Mouse (Mus musculus): Measurements from ENCODE around the gene Srrt. TPM values are rescaled to one million over a fixed set of nuclear protein-coding genes. Genes with fewer than 3 reads are reported as not detected.

The Srrt gene
- 401 to 449 TPM (median 426 TPM) in 4 replicates for total RNA-seq (2023; ENCODE audit: inconsistent age)

GRCm38 (mm10) chr5:137307071-137307912 lies at the start of gene Srrt:
Gene Srrt, minus strand, starts transcription at chr5:137307674.

DNA sequence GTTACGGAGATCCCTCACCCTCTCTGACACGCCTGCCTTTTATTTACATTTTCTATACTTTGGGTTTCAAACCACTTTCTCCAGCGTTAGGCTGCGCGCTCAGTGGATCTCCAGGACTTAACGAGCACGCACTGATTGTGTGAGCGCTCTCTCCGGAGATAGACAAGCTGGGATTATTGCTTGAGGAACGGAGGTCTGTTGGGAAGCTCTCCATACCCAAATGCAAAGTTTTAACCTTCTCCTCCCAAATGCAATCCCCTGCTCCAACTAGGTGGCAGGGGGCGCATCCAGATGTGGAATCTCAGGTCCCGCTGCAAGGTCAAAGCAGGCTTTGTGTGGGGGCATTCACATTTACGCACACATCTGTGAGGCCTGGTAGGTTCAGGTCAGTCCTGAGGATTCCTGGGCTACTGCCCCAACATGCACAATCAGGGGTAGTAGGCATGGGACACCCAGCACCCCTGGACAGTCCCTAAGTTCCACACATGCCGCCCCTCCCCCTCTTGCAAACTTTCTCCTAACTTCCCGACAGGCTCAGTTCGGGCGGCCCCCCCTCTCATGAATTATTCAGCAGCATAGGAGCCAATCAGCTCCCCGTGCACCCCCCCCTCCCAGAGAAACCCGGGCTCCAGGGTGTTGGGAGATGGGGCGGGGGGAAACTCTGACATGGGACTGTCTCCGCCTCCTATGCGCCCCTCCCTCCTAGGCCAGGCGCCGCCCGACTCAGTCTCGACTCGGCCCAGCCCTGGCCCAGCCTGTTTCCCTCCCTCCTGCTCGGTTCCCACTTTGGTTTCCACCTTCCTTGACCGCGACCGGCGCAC lies 42.1 kb upstream of the Srrt start, which contains the start of gene Ephb4:
Gene Ephb4 (plus strand): TSS at position 726 of the 821 bp plus-strand sequence.

DNA sequence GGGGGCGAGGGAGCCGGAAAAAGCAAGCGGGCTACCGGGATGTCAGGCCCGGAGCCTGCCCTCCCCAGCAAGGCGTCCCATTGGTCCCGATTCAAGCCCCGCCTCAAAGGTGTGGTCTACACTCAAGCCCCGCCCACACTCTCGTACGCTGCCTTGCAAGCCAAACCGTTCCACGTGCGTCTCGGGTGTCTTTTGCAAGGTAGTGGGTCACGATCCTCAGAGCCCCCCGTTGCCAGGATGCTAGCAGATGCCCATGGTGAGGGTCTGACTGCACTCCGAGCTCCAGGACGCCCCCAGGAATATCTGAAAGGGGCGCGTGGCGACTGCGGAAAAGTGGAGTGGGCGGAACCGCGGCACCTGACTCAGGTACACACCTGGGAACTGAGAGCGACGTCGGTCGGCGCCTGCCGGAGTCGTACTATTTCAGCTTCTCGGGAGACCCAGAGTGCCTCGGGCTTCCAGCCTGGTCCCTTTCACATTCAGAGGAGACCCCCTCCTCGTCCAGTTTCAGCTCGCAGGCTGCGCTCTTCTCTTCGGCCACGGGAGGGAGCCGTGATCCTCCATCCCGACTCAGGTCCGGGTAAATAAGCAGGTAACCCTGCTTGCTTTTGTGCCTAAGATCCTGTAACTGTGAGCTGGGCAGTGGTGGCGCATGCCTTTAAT lies 26.2 kb upstream of the Srrt start, which contains the start of gene Slc12a9:
Gene Slc12a9 (minus strand): TSS at position 86 of the 663 bp plus-strand sequence.

DNA sequence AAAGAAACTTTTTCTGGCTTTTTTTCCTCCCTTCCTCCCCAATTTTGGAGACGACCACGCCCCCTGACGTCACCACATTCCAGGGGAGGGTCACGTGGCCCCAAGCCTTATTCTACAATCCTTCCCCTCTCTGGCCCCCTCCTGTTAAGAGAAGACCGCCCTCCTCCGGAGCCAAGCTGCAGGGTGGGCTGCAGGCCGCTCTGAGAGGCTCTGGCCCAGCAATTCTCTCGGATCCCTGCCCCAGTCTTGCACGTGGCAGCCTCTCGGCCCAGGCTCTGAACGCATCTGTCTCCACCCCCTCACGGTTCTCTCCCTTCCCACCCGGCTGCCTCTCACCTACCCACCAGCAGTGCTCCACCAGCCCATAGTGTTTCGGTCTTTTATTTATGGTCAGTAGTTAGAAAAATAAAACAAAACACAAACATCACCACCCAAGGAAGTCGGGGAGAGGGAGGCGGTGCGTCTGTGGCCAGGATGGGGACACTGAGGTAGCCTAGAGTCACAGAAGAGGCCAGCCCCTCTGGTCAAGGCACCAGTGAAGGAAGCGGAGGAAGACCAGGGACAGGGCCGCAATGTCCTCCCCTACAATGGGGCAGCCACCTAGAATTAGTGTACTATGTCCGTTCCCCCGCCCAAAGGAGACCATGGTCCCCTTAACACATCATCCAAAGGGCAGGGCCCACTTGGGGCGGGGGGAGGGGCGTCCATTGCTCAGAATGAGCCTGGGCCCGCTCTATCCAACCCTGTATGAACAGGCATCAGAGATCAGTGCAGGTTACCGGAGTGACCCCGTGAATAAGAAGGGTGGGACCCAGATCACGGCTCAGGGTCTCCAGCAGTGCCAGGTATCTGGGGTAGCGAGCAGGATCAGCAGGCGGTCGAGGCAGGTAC lies 7.0 kb upstream of the Srrt start, which contains the start of gene Trip6:
Gene Trip6 (minus strand): TSS at position 212 of the 891 bp plus-strand sequence.

DNA sequence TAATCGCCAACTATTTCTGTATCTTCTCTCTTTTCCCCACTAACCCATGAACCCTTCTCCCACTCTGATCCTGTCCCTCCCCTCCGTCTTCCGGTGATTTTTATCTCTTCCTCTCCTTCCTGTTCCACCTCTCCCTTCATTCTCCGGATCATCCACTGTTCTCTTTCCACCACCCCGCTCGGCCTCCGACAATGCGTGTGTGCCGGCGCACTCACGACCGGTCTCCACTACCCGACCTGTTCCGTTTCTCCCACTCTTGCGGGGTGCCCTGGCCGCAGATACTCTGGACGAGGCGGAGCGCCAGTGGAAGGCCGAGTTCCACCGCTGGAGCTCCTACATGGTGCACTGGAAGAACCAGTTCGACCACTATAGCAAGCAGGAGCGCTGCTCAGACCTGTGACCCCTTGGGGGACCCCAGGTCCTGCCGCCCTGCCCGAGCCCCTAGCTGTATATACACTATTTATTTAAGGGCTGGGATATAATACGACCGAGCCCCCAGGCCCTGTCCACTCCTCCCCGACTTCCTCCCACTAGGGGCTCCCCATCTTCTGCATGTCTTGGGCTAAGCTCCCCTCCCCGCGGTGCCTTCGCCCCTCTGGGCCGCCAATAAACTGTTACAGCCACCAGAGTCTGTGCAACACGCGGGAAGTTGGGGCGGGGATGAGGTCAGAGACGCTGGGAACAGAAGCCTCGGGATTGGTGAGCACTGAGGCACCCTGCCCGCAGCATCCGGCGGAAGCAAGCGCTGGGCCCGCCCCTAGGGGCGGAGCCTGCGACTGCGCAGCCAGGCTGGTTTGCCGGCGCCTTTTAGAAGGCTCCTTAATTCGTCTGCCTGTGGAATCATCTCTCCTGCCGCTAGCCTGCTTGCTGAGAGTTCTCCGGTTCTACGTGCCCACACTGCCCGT lies 13.4 kb downstream of the Srrt start, which contains the start of gene Ufsp1:
Gene Ufsp1 (plus strand): TSS at position 791 of the 905 bp plus-strand sequence.

DNA sequence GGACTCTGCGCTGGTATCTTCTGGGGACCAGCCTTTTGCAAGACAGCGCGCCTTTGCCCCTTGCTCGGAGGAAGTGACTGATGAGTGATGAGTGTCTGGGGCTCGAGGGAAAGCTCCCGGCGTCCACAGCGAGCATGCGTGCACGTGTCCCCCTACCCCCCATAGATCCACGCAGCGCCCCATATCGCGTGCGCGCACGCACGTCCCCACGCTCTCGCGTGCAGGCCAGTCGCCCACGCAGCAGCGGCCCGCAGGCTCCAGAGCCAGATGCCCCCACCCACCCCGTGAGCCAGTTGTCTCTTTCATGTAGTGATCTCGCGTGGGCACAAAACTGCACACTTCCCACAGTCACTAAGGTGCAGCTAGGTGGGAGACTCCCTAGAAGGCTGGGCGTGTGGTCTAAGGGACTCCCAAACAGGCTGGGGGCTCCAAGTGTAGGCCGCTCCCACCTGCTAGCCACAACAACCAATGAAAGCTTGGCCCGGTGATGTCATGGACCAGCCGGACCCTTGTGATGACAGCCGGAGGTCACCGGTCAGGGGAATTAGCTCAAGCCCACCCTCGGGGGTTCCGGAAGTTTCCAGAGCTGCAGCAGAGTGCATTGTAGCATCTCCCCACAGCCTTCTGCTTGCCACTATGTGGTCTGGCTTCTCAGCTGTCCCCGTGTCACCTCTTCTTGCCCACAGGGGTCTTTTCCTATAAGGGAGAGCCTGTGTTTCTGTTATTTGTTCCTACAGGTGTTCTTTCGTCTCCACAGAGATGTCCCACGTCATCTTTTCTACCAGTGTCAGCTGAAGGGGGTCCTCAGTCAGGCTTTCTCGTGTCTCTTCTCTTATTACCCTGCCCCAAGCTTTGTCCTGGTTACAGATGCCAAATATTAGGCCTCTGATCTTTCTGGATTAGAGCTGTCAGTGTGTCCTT lies 20.2 kb downstream of the Srrt start, which contains the start of gene Ache:
Gene Ache (plus strand): TSS at position 488 of the 921 bp plus-strand sequence.

Other genes starting within 250 kb of the Srrt start
- gene Serpine1, start 235.4 kb downstream of the Srrt start, total RNA-seq (2023; ENCODE audit: inconsistent age) = not detected in 4 replicates
- 58.3 to 72.3 TPM (median 64.2 TPM) in 4 replicates for gene Trim56, start 191.5 kb downstream of the Srrt start, total RNA-seq (2023; ENCODE audit: inconsistent age)
- gene Muc3, start 158.4 kb downstream of the Srrt start, total RNA-seq (2023; ENCODE audit: inconsistent age) = not detected in 4 replicates
- gene Muc3a, start 95.3 kb downstream of the Srrt start, total RNA-seq (2023; ENCODE audit: inconsistent age) = 10.4 to 13.8 TPM (median 11.2 TPM) in 4 replicates
- gene Ache, start 20.2 kb downstream of the Srrt start, total RNA-seq (2023; ENCODE audit: inconsistent age) = 0.32 to 0.48 TPM (median 0.41 TPM) in 4 replicates
- gene Ufsp1, start 13.0 kb downstream of the Srrt start, total RNA-seq (2023; ENCODE audit: inconsistent age) = 0.51 to 2.0 TPM (median 1.1 TPM) in 4 replicates
- 7.3 to 8.7 TPM (median 8.2 TPM) in 4 replicates for gene Trip6, start 6.7 kb upstream of the Srrt start, total RNA-seq (2023; ENCODE audit: inconsistent age)
- gene Slc12a9, start 25.9 kb upstream of the Srrt start, total RNA-seq (2023; ENCODE audit: inconsistent age) = 19.7 to 22.5 TPM (median 20.8 TPM) in 4 replicates
- gene Ephb4, start 42.4 kb upstream of the Srrt start, total RNA-seq (2023; ENCODE audit: inconsistent age) = not detected in 4 replicates
- gene Zan, start 169.4 kb upstream of the Srrt start, total RNA-seq (2023; ENCODE audit: inconsistent age) = not detected in 4 replicates
- 30.1 to 38.1 TPM (median 33.0 TPM) in 4 replicates for gene Pop7, start 194.8 kb upstream of the Srrt start, total RNA-seq (2023; ENCODE audit: inconsistent age)
- 114 to 121 TPM (median 115 TPM) in 4 replicates for gene Gigyf1, start 210.9 kb upstream of the Srrt start, total RNA-seq (2023; ENCODE audit: inconsistent age)
- gene Epo, start 225.6 kb upstream of the Srrt start, total RNA-seq (2023; ENCODE audit: inconsistent age) = not detected in 4 replicates
- 346 to 423 TPM (median 404 TPM) in 4 replicates for gene Gnb2, start 225.8 kb upstream of the Srrt start, total RNA-seq (2023; ENCODE audit: inconsistent age)
- not detected in 4 replicates for gene Actl6b, start 245.8 kb upstream of the Srrt start, total RNA-seq (2023; ENCODE audit: inconsistent age)